Mouse (Mus musculus) megakaryocyte, embryonic 14.5 days (primary cell): Measurements from ENCODE around the gene Zfp365.

Source experiments
- FLI1 ChIP-seq: IDR thresholded peaks from 2 replicates; pipeline ENCODE4 v1.6.1; 2012; ENCODE audit warnings: low read length, inconsistent platforms, mixed read lengths
- GATA1 ChIP-seq: IDR thresholded peaks from 3 replicates; pipeline ENCODE4 v1.6.1; 2012; ENCODE audit warnings: mixed read lengths, low read length, inconsistent platforms, borderline replicate concordance

DNA sequence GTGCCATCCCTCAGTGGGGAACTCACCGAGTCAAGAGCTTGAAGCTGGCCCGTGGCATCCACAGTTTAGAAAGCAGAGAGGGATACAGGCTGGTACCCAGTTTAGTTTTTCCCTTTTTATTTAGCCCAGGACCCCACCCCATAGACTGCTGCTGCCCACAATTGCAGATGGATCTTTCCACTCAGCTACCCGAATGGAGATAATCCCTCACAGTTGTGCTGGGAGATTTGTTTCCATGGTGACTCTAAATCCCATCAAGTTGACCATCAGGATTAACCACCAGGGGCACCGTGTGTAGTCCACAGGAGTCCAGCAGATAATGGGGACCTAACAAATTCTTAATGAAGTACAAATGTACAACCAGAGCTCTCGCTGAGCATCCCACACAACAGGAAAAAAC is 11.3 kb downstream of the Zfp365 start:
- TF ChIP-seq GATA1 (no peak), FLI1 (no peak)
